Mouse (Mus musculus) stomach, embryonic 15.5 days (tissue): Measurements from ENCODE around the gene Gm42742. TPM values are rescaled to one million over a fixed set of nuclear protein-coding genes. Genes with fewer than 3 reads are reported as not detected.
A peak's percentile ranks its signal among the peaks of the same experiment; 100 is the strongest.

Experiments
- ATAC-seq: fragments of 200-750 bp; cut with Nextera tagmentation; 2 replicates; pipeline ENCODE4 v1.8.0; 2017; ENCODE audit warnings: low read depth, moderate number of reproducible peaks, moderate TSS enrichment; ENCODE audit not compliant: insufficient read depth, low FRiP score
- H3K27ac ChIP-seq: fragments of 300-500 bp; sonication (generic); 2 replicates; pipeline ENCODE4 v1.5.1; 2015; ENCODE audit warnings: mild to moderate bottlenecking, inconsistent platforms
- H3K27me3 ChIP-seq: fragments of 300-500 bp; sonication (generic); replicated peaks from 2 replicates; pipeline ENCODE4 v1.6.1; 2015; ENCODE audit warnings: inconsistent platforms
- H3K36me3 ChIP-seq: fragments of 300-500 bp; sonication (generic); 2 replicates; pipeline ENCODE4 v1.6.1; 2015; ENCODE audit warnings: inconsistent platforms
- H3K4me1 ChIP-seq: fragments of 300-500 bp; sonication (generic); 2 replicates; pipeline ENCODE4 v1.6.1; 2015; ENCODE audit warnings: inconsistent platforms
- H3K4me2 ChIP-seq: fragments of 300-500 bp; sonication (generic); 2 replicates; pipeline ENCODE4 v1.6.1; 2015; ENCODE audit warnings: mild to moderate bottlenecking, inconsistent platforms
- H3K4me3 ChIP-seq: fragments of 300-500 bp; sonication (generic); replicated peaks from 2 replicates; pipeline ENCODE4 v1.5.1; 2015; ENCODE audit warnings: inconsistent platforms
- H3K9ac ChIP-seq: fragments of 300-500 bp; sonication (generic); 2 replicates; pipeline ENCODE4 v1.6.1; 2015; ENCODE audit warnings: inconsistent platforms
- H3K9me3 ChIP-seq: fragments of 300-500 bp; sonication (generic); 2 replicates; pipeline ENCODE4 v1.6.1; 2016; ENCODE audit warnings: inconsistent platforms
- WGBS: fragments of 180-500 bp; shearing (Covaris S2); methylation state at CpG from one replicate; pipeline ENCODE4 v1.1.7; 2015; 5-methylcytosine and 5-hydroxymethylcytosine counted together
- polyA plus RNA-seq: library from polyadenylated mRNA; unstranded; fragments of >200 nt; fragmentation: Nextera tagmentation; extraction: Ambion mirVana; gene quantifications from 2 replicates; pipeline ENCODE4 v1.2.1, GENCODE M21; 2015

Gm42742 gene
- polyA plus RNA-seq, 1 experiment from 2014 or later, result 25.0 TPM

- ATAC-seq, result no peak
- WGBS, result 74% methylated on average over 15 of the region's 15 CpGs
- no peak overlapping the region for H3K4me3 ChIP-seq
- H3K9me3 ChIP-seq, result no peaks in the 10 kb centered on the region
- H3K4me2 ChIP-seq, result peak overlapping the region; percentile 86
- no peaks in the 10 kb centered on the region for H3K27me3 ChIP-seq
- H3K4me1 ChIP-seq, result peaks cover 73% of the 10 kb centered on the region
- peak overlapping the region; percentile 31 for H3K27ac ChIP-seq
- peaks cover 18% of the 10 kb centered on the region for H3K36me3 ChIP-seq
- no peak overlapping the region for H3K9ac ChIP-seq
Observed at GRCm38 (mm10) chr7:127018416-127019305, 2.2 kb downstream of the Gm42742 start.

DNA sequence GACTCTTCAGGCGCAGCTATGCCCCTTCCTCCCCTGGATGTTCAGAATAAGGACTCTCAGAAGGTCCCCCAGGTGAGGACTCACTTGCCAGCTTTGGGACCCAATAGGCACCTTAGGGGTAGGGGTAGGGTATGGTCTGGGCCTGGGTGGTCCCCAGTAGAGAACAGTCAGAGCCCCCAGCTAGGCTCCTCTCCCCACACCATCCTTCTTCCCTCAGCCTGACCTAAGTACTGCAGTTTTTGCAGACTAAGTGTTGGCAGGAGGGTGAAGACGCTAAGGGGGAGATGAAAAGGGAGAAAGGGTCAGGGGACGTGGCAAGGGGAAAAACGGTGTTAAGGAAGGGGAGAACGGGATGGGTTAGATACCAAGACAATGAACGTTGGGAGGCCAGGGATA is 2.9 kb downstream of the Gm42742 start:
- Histone ChIP-seq H3K4me1 (peaks cover 65% of the 10 kb centered on the region), H3K27ac (peak overlapping the region; percentile 98; the same call in 1 of the 2 replicates), H3K36me3 (peaks cover 16% of the 10 kb centered on the region), H3K9ac (no peak overlapping the region), H3K4me3 (no peak overlapping the region), H3K27me3 (no peaks in the 10 kb centered on the region), H3K9me3 (no peaks in the 10 kb centered on the region), H3K4me2 (peak overlapping the region; percentile 86)
- 30% methylated on average over 6 of the region's 6 CpGs for WGBS
- no peak for ATAC-seq

GRCm38 (mm10) chr7:127016971-127017949 is 3.6 kb downstream of the Gm42742 start, which contains the start of gene Pagr1a:
TSS of gene Pagr1a (minus strand) at chr7:127017352.
- 2% methylated on average over 39 of the region's 39 CpGs for WGBS
- Histone ChIP-seq H3K4me2 (peak within 1 kb of the TSS; percentile 86), H3K9me3 (no peaks in the 10 kb centered on the region), H3K27ac (peak within 1 kb of the TSS; percentile 98), H3K36me3 (peaks cover 12% of the 10 kb centered on the region), H3K4me1 (peaks cover 59% of the 10 kb centered on the region), H3K4me3 (peak within 1 kb of the TSS; percentile 71), H3K9ac (peak within 1 kb of the TSS; percentile 88), H3K27me3 (no peaks in the 10 kb centered on the region)
- ATAC-seq, result peak; percentile 84

DNA sequence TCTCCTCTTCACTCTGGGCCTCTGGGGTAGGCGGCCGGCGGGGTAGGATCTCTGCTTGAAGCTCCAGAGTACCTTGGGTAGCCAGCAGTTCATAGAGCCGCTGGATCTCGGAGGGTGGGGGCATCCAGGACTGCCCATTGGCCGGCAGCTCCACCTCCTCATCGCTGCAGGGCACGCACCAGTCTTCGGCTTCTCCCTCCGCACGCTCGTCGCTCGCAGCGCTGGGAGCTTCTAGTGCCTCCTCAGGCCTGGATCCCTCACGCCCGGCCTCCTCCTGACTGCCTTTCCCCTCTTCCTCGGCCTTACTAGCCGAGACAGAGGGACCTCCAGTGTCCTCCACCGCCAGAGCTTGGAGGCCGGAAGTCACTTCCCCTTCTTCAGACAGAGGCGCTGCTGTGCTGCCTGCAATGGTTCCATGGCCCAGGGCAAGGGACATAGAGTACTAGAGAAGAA is 4.4 kb downstream of the Gm42742 start:
- Histone ChIP-seq H3K27ac (peak overlapping the region; percentile 98), H3K36me3 (peaks cover 12% of the 10 kb centered on the region), H3K4me1 (peaks cover 52% of the 10 kb centered on the region), H3K4me2 (peak overlapping the region; percentile 86), H3K4me3 (peak overlapping the region; percentile 71), H3K9me3 (no peaks in the 10 kb centered on the region), H3K9ac (peak overlapping the region; percentile 88), H3K27me3 (no peaks in the 10 kb centered on the region)
- peak; percentile 37 for ATAC-seq
- WGBS, result under 1% methylated on average over 22 of the region's 22 CpGs

- H3K27ac ChIP-seq, result peak within 1 kb of the TSS; percentile 98
- peak within 1 kb of the TSS; percentile 88 for H3K9ac ChIP-seq
- peaks cover 12% of the 10 kb centered on the region for H3K36me3 ChIP-seq
- peak within 1 kb of the TSS; percentile 71 for H3K4me3 ChIP-seq
- H3K4me2 ChIP-seq, result peak within 1 kb of the TSS; percentile 86
- H3K4me1 ChIP-seq, result peaks cover 49% of the 10 kb centered on the region
- H3K27me3 ChIP-seq, result no peaks in the 10 kb centered on the region
- H3K9me3 ChIP-seq, result no peaks in the 10 kb centered on the region
- no peak for ATAC-seq
Observed at GRCm38 (mm10) chr7:127016481-127016485, 4.6 kb downstream of the Gm42742 start, which contains the start of gene Pagr1b. TSS of gene Pagr1b (minus strand) at chr7:127016484.

DNA sequence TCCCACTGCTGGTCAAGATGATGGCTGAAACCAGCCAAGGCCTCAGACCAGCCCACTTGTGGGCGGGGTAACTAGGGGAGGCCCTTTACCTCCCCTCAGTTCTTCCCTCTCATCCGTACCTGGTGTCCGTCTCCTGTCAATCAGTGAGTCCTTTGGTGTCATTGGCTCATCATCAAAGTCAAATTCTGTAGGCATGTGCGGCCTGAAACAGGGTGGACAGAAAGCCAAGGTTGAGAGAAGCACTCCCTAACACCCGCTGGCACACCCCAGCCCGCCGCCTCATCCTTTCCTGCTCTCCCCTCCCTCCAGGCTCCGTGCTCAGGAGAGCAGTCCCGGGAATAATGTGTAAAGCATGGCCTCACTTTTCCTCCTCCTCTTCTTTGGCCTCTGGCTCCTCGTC is 4.8 kb downstream of the Gm42742 start:
- H3K9me3 ChIP-seq, result no peaks in the 10 kb centered on the region
- peak overlapping the region; percentile 71 for H3K4me3 ChIP-seq
- peaks cover 12% of the 10 kb centered on the region for H3K36me3 ChIP-seq
- ATAC-seq, result peak; percentile 8; the same call in 1 of the 2 replicates
- H3K27me3 ChIP-seq, result no peaks in the 10 kb centered on the region
- H3K4me1 ChIP-seq, result peaks cover 47% of the 10 kb centered on the region
- H3K4me2 ChIP-seq, result peak overlapping the region; percentile 86
- WGBS, result 3% methylated on average over 10 of the region's 10 CpGs
- peak overlapping the region; percentile 88 for H3K9ac ChIP-seq
- peak overlapping the region; percentile 98 for H3K27ac ChIP-seq

DNA sequence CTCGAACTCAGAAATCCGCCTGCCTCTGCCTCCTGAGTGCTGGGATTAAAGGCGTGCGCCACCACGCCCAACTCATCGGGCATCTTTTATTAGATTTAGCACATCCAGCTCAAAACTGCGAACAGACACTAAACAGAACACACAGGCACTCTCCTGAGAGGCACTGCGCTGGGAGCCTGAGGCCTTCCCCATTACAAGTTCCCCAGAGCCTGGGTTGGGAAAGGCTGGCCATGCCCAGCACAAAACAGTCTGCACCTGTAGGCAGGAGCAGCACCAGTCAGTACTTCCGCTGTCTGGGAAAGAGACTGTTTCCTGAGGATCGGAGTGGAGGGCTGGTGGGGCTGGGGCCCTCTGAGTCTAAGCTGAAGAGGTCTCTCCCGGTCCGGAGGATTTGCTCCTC is 5.9 kb downstream of the Gm42742 start:
- Histone ChIP-seq H3K4me2 (peak overlapping the region; percentile 64; the same call in 1 of the 2 replicates), H3K9ac (no peak overlapping the region), H3K9me3 (no peaks in the 10 kb centered on the region), H3K27ac (no peak overlapping the region), H3K36me3 (peaks cover 12% of the 10 kb centered on the region), H3K4me3 (0 out of 2 replicates have a peak overlapping the region, but pooled peaks have one; percentile 0), H3K27me3 (no peaks in the 10 kb centered on the region), H3K4me1 (peaks cover 38% of the 10 kb centered on the region)
- ATAC-seq, result no peak
- 92% methylated on average over 12 of the region's 12 CpGs for WGBS

GRCm38 (mm10) chr7:127014320-127014719 is 6.6 kb downstream of the Gm42742 start, which contains the start of gene Mvp:
TSS of gene Mvp (minus strand) at chr7:127014621.
- Histone ChIP-seq H3K4me3 (peak within 1 kb of the TSS; percentile 71), H3K36me3 (peaks cover 12% of the 10 kb centered on the region), H3K4me1 (peaks cover 36% of the 10 kb centered on the region), H3K27me3 (no peaks in the 10 kb centered on the region), H3K27ac (peak within 1 kb of the TSS; percentile 46), H3K4me2 (peak within 1 kb of the TSS; percentile 86), H3K9me3 (no peaks in the 10 kb centered on the region), H3K9ac (peak within 1 kb of the TSS; percentile 22; the same call in 1 of the 2 replicates)
- 20% methylated on average over 11 of the region's 11 CpGs for whole genome bisulfite sequencing
- no peak for ATAC-seq

- Histone ChIP-seq H3K4me3 (0 out of 2 replicates have a peak overlapping the region, but pooled peaks have one; percentile 51), H3K4me2 (peak overlapping the region; percentile 64), H3K9ac (no peak overlapping the region), H3K9me3 (no peaks in the 10 kb centered on the region), H3K27me3 (no peaks in the 10 kb centered on the region), H3K36me3 (peaks cover 12% of the 10 kb centered on the region), H3K27ac (no peak overlapping the region), H3K4me1 (peaks cover 36% of the 10 kb centered on the region)
- 91% methylated on average over 6 of the region's 6 CpGs for WGBS
- no peak for ATAC-seq
Observed at GRCm38 (mm10) chr7:127013385-127013784, 7.5 kb downstream of the Gm42742 start.

DNA sequence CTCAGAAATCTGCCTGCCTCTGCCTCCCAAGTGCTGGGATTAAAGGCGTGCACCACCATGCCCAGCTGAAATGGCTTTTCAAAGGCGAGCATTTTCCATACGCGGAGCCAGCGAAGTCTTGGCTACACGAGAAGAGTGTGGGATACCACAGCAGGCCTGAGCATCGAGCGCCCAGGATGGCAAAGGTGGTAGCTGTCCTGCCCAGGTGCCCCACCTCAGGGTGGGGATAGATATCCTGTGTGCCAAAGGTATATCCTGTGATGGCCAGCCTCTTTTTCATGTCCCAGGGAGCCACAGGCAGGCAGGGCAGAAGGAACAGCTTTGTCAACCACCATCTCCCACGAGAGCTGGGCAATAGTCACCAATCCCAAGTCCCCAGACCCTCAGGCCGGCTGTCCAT is 8.1 kb downstream of the Gm42742 start:
- Histone ChIP-seq H3K4me1 (peaks cover 34% of the 10 kb centered on the region), H3K4me2 (no peak overlapping the region), H3K27me3 (no peaks in the 10 kb centered on the region), H3K9me3 (no peaks in the 10 kb centered on the region), H3K27ac (no peak overlapping the region), H3K9ac (no peak overlapping the region), H3K36me3 (peaks cover 12% of the 10 kb centered on the region), H3K4me3 (no peak overlapping the region)
- 92% methylated on average over 10 of the region's 10 CpGs for WGBS
- no peak for ATAC-seq

- peaks cover 31% of the 10 kb centered on the region for H3K4me1 ChIP-seq
- WGBS, result 82% methylated on average over 6 of the region's 6 CpGs
- peaks cover 12% of the 10 kb centered on the region for H3K36me3 ChIP-seq
- H3K27ac ChIP-seq, result no peak overlapping the region
- ATAC-seq, result no peak
- H3K4me3 ChIP-seq, result no peak overlapping the region
- H3K4me2 ChIP-seq, result no peak overlapping the region
- no peaks in the 10 kb centered on the region for H3K9me3 ChIP-seq
- H3K9ac ChIP-seq, result no peak overlapping the region
- H3K27me3 ChIP-seq, result no peaks in the 10 kb centered on the region
Observed at GRCm38 (mm10) chr7:127012374-127012773, 8.5 kb downstream of the Gm42742 start.

DNA sequence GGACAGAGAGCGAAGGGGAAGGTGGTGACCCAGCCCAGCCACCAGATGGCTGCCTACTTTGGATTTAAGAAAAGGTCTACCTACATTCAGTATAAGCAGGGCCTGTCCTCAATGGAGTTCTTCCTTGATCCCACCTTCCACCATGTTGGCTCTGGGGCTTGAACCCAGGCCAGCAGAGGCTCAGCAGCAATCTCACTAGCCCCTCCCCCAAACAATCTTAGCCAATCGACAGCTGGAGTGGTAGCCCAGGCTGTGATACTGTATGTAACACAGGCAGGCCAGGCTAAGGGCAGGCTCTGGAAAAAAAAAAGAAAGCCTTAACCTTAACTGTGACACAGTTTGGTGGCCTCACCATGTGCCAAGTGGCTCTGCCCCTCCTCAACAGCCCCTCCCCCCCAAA is 9.2 kb downstream of the Gm42742 start:
- WGBS, result 77% methylated on average over 2 of the region's 2 CpGs
- Histone ChIP-seq H3K9ac (no peak overlapping the region), H3K27me3 (no peaks in the 10 kb centered on the region), H3K4me3 (no peak overlapping the region), H3K27ac (no peak overlapping the region), H3K4me2 (no peak overlapping the region), H3K9me3 (no peaks in the 10 kb centered on the region), H3K36me3 (peaks cover 12% of the 10 kb centered on the region), H3K4me1 (peaks cover 31% of the 10 kb centered on the region)
- no peak for ATAC-seq
